Mouse (Mus musculus) G1E (cell line): ENCODE measurements around the gene Gpr15.

Experiments
- CTCF ChIP-seq: IDR thresholded peaks from 2 replicates; pipeline ENCODE4 v1.5.1; 2012; ENCODE audit warnings: low read depth, low read length, inconsistent platforms, mixed read lengths
- GATA1 ChIP-seq: IDR thresholded peaks from 2 replicates; pipeline ENCODE4 v1.6.1; 2012; ENCODE audit warnings: borderline replicate concordance, low read length, inconsistent platforms, mixed read lengths
- POLR2AphosphoS5 ChIP-seq: IDR thresholded peaks from 2 replicates; pipeline ENCODE4 v1.6.1; 2012; ENCODE audit warnings: low read depth, low read length, inconsistent platforms; ENCODE audit not compliant: insufficient replicate concordance

DNA sequence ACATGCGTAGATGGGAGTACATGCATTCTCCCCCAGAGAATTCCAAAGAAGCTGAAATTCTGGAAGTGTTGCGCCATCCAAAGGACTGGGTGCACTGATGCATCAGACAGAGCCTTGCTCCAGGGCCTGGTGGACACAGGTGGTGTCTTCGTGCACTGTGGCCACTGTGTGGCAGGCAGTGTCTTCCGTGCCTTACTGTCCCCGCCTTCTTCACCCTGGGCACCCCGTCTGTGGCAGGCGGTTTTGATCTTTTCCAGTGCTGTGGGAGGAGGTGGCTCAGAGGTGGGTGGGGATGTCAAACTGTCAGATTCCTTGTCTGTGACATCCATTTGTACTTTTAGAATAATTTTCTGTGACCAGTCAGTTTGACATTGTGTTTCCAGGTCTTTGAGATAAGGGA is 40.2 kb downstream of the Gpr15 start:
- no peak for TF ChIP-seq CTCF
- TF ChIP-seq GATA1 = no peak
- 0 out of 2 replicates have a peak, but pooled peaks have one; percentile 70 for TF ChIP-seq POLR2AphosphoS5
